In genomic region chr11:74241201-74241600, GRCm38 (mm10) we compare ENCODE assay signal across 18 mouse cellular contexts. TPM values are rescaled to one million over a fixed set of nuclear protein-coding genes. Genes with fewer than 3 reads are reported as not detected.
DNase-seq lines count a peak whose midpoint lies in the region.
"Had no signal": no experiment of that assay in that cellular context is flagged by ENCODE, and none has a peak within 500 bp of the region (broad histone marks: within the 10 kb centered on the region; RNA-seq: fewer than 3 reads in every experiment).

No protein-coding gene starts in this region.

- DNase-seq in adrenal gland, adult 8-10 months: peak; percentile 36
- DNase-seq in adrenal gland, postnatal 14 days: no peak
- peak; percentile 27 for DNase-seq in ovary, adult 18-20 months (ENCODE audit: low spot score)
- DNase-seq in ovary, postnatal 10 days (ENCODE audit: low spot score): no peak
- DNase-seq in adrenal gland, postnatal 25 days: peak; percentile 7
- peak; percentile 7 for DNase-seq in testis, postnatal 14 days (ENCODE audit: low spot score)
- DNase-seq in left cerebral cortex, postnatal 25 days (ENCODE audit: low spot score in 2 of 2): no peak
- DNase-seq: cerebellum, adult 11 months; cerebellum, adult 18-20 months; cerebellum, adult 8-10 months; cerebellum, adult 9-11 months; cerebellum, postnatal 14 days; cerebellum, postnatal 36 days; embryo, embryonic 11 days had no signal

- intact Hi-C loops in left cerebral cortex, postnatal 25 days (cut with DNase I): no loop called here

RNA-seq across cellular contexts. Expression of gene Olfr406, which starts 18.4 kb away (rescaled TPM):
- total RNA-seq in adrenal gland, adult 8-10 months (2022): not detected
- total RNA-seq in adrenal gland, postnatal 14 days (2021): not detected in 2 replicates
- total RNA-seq in adrenal gland, postnatal 25 days (2021): not detected in 2 replicates
- total RNA-seq in left cerebral cortex, postnatal 25 days (2021): not detected
- total RNA-seq: adrenal gland, postnatal 36 days; CH12.LX; common myeloid progenitor, adult 5-6 weeks; G1E had no signal

RNA-seq across cellular contexts. Expression of gene Olfr43, which starts 30.0 kb away (rescaled TPM):
- total RNA-seq in adrenal gland, adult 8-10 months (2022): not detected
- total RNA-seq in adrenal gland, postnatal 14 days (2021): not detected in 2 replicates
- total RNA-seq in adrenal gland, postnatal 25 days (2021): not detected in 2 replicates
- total RNA-seq in left cerebral cortex, postnatal 25 days (2021): not detected
- total RNA-seq: adrenal gland, postnatal 36 days; CH12.LX; common myeloid progenitor, adult 5-6 weeks had no signal

RNA-seq across cellular contexts. Expression of gene Olfr59, which starts 42.3 kb away (rescaled TPM):
- not detected for total RNA-seq in adrenal gland, adult 8-10 months (2022)
- total RNA-seq in adrenal gland, postnatal 14 days (2021): not detected in 2 replicates
- not detected in 2 replicates for total RNA-seq in adrenal gland, postnatal 25 days (2021)
- not detected for total RNA-seq in left cerebral cortex, postnatal 25 days (2021)
- total RNA-seq: adrenal gland, postnatal 36 days; CH12.LX; common myeloid progenitor, adult 5-6 weeks had no signal

RNA-seq across cellular contexts. Expression of gene Olfr403, which starts 55.2 kb away (rescaled TPM):
- total RNA-seq in adrenal gland, adult 8-10 months (2022): not detected
- not detected in 2 replicates for total RNA-seq in adrenal gland, postnatal 14 days (2021)
- total RNA-seq in adrenal gland, postnatal 25 days (2021): not detected in 2 replicates
- not detected for total RNA-seq in left cerebral cortex, postnatal 25 days (2021)
- total RNA-seq: adrenal gland, postnatal 36 days; CH12.LX; common myeloid progenitor, adult 5-6 weeks had no signal

Comparison
In these comparisons a context has a peak if more than half of its experiments do, and no peak if none do; other contexts are left out.
1. DNase-seq: peak in adrenal gland, adult 8-10 months (single experiment), ovary, adult 18-20 months (single experiment), adrenal gland, postnatal 25 days (single experiment) and testis, postnatal 14 days (single experiment); none in adrenal gland, postnatal 14 days (single experiment), ovary, postnatal 10 days (single experiment) and left cerebral cortex, postnatal 25 days (0 of 2).